Mouse (Mus musculus) stomach, embryonic 14.5 days (tissue): ENCODE measurements around the gene Oprd1. TPM values are rescaled to one million over a fixed set of nuclear protein-coding genes. Genes with fewer than 3 reads are reported as not detected.
A peak's percentile ranks its signal among the peaks of the same experiment; 100 is the strongest.

Experiments
- ATAC-seq: fragments of 200-750 bp; cut with Nextera tagmentation; 2 replicates; pipeline ENCODE4 v1.8.0; 2017; ENCODE audit warnings: low read depth, moderate TSS enrichment; ENCODE audit not compliant: insufficient number of reproducible peaks, insufficient read depth, low FRiP score
- H3K27ac ChIP-seq: fragments of 300-500 bp; sonication (generic); 2 replicates; pipeline ENCODE4 v1.5.1; 2014; ENCODE audit warnings: mild to moderate bottlenecking, low read length, moderate library complexity, mixed read lengths
- H3K27me3 ChIP-seq: fragments of 300-500 bp; sonication (generic); 2 replicates; pipeline ENCODE4 v1.6.1; 2014; ENCODE audit warnings: low read length, control low read depth, mixed read lengths; ENCODE audit not compliant: control insufficient read depth, insufficient read depth
- H3K36me3 ChIP-seq: fragments of 300-500 bp; sonication (generic); 2 replicates; pipeline ENCODE4 v1.6.1; 2014; ENCODE audit warnings: mild to moderate bottlenecking, control low read depth, low read length, moderate library complexity, mixed read lengths; ENCODE audit not compliant: control insufficient read depth, insufficient read depth
- H3K4me1 ChIP-seq: fragments of 300-500 bp; sonication (generic); 2 replicates; pipeline ENCODE4 v1.6.1; 2014; ENCODE audit warnings: low read length, control low read depth, mixed read lengths; ENCODE audit not compliant: control insufficient read depth, insufficient read depth
- H3K4me2 ChIP-seq: fragments of 300-500 bp; sonication (generic); replicated peaks from 2 replicates; pipeline ENCODE4 v1.6.1; 2014; ENCODE audit warnings: low read depth, low read length, control low read depth
- H3K4me3 ChIP-seq: fragments of 300-500 bp; sonication (generic); 2 replicates; pipeline ENCODE4 v1.5.1; 2014; ENCODE audit warnings: low read depth, low read length, control low read depth
- H3K9ac ChIP-seq: fragments of 300-500 bp; sonication (generic); replicated peaks from 2 replicates; pipeline ENCODE4 v1.6.1; 2014; ENCODE audit warnings: low read depth, mild to moderate bottlenecking, control low read depth, low read length, moderate library complexity, mixed read lengths
- H3K9me3 ChIP-seq: fragments of 300-500 bp; sonication (generic); 2 replicates; pipeline ENCODE4 v1.6.1; 2016; ENCODE audit warnings: low read depth, low read length, control low read depth; ENCODE audit not compliant: control insufficient read depth
- WGBS: fragments of 180-500 bp; shearing (Covaris S2); extraction: QIAGEN DNeasy Blood & Tissue Kit; methylation state at CpG from one replicate; pipeline ENCODE4 v1.1.7; 2014; 5-methylcytosine and 5-hydroxymethylcytosine counted together
- polyA plus RNA-seq: library from polyadenylated mRNA; unstranded; fragments of >200 nt; fragmentation: Nextera tagmentation; extraction: Ambion mirVana; gene quantifications from 2 replicates; pipeline ENCODE4 v1.2.1, GENCODE M21; 2014

Gene Oprd1
- 0.07 and 0.20 TPM in 2 replicates for polyA plus RNA-seq

DNA sequence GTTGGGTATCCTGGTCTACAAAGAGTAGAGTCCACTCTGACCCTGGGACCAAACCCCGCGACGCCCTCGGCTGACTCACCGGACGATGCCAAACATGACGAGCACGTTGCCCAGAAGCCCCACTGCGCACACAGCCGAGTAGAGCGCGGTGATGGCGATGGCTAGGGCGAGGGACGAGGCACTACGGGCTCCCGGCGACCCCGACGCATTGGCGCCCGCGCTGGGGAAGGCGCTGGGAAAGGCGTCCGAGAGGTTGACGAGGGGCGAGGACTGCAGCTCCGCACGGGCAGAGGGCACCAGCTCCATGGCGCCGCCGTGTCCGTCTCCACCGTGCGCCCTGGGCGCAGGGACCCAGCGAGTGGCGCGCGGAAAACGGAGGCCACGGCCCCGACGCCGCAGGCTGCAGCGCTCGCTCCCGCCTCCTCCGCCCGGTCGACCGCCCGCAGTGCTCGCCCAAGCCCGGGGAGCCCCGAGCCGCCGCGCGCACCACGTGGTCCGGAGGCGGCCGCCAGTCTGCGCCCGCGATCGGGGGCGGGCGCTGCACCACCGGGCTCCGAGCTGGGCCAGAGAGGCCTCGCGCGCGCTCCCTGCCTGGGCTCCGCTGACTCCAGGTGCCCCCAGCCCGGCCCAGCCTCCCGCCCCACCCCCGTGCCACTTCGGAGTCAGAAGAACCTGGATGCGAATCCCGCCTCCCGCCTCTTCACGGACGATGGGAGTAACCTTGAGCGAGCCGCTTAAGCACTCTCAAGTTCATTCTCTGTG lies at the start of gene Oprd1:
Gene Oprd1 (minus strand): TSS at position 407 of the 762 bp plus-strand sequence.
- Histone ChIP-seq H3K9ac (no peak within 1 kb of the TSS; the same call in 1 of the 2 replicates), H3K9me3 (no peaks in the 10 kb centered on the region), H3K27me3 (peaks cover 18% of the 10 kb centered on the region; the same call in 1 of the 2 replicates)

GRCm38 (mm10) chr4:132187826-132188401 lies 43.6 kb upstream of the Oprd1 start:
- no peak overlapping the region for H3K4me3 ChIP-seq
- ATAC-seq: no peak
- H3K27ac ChIP-seq: no peak overlapping the region
- H3K9me3 ChIP-seq: no peaks in the 10 kb centered on the region
- H3K4me2 ChIP-seq: no peak overlapping the region
- no peak overlapping the region for H3K9ac ChIP-seq
- H3K36me3 ChIP-seq: peaks cover 47% of the 10 kb centered on the region
- H3K27me3 ChIP-seq: no peaks in the 10 kb centered on the region
- no peaks in the 10 kb centered on the region for H3K4me1 ChIP-seq
- WGBS: 84% methylated on average over 2 of the region's 2 CpGs

More for the DNA sequence above, at the start of gene Oprd1:
- Histone ChIP-seq H3K4me1 (0 out of 2 replicates have a peak, but pooled peaks cover 3% of the 10 kb centered on the region), H3K4me3 (peak within 1 kb of the TSS; percentile 47), H3K36me3 (no peaks in the 10 kb centered on the region), H3K27ac (no peak within 1 kb of the TSS), H3K4me2 (peak within 1 kb of the TSS; percentile 84)
- 1% methylated on average over 62 of the region's 89 CpGs for WGBS
- ATAC-seq: no peak; the same call in 1 of the 2 replicates

DNA sequence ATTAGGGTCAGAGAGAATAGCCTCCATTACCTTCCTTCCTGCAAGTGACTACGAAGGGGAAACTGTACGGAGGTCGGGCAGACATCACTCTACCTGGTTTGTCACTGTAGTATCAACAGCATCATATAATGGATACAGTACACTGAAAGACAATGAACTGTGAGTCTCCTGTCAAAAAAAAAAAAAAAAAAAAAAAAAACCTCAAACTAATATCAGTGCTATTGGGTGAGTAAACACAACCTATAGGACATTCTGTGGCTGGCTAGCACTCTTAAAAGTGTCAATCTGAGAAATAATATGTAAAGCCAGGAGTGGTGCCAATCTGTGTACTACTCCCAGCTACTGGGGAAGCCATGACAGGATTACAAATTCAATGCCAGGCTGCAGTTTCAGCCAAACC lies 38.9 kb upstream of the Oprd1 start:
- no peaks in the 10 kb centered on the region for H3K27me3 ChIP-seq
- ATAC-seq: no peak
- WGBS: 90% methylated on average over 3 of the region's 3 CpGs

DNA sequence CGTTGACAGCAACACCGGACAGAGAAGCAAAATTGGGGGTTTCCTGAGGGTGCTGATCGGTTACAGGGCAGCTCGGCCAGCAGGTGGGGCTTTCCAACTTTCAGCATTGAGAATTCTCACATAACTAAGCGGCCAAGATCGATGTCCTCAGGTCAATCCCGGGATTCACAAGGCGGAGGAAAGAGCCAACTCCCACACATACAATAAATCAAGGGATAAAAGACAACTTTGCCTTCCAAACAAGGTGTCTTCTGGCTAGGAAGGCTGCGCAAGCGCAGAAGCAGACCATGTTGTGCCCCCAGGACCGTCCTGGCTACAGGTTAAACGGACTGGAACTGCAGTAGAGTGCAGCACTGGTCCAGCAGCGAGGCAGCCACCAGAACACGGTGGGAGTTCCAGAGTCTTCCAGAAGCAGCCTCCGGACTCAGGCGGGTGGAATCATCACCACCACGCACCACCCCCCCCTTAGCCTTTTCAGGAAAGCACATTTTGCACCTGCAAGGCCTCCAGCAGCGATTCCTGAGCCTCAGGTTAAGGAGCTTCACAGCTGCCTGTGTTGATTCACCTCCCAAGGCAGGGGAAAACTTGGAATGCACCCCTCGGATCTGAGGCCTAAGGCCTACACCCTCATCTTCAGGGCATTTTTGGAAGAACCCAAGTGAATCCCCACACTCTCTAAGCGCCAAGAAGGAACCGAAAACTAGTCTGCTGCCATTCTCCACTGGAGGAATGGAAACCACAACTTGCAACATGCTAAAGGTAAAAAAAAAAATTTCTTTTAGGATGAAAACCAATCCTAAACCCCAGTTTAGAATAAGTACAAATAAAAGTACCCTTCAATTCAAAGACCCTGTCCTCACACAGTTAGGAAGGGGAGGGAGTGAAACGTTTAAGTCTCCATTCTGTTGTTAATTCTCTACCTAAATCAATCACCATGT lies 37.7 kb upstream of the Oprd1 start:
- Histone ChIP-seq H3K4me2 (no peak overlapping the region), H3K27ac (no peak overlapping the region), H3K4me1 (no peaks in the 10 kb centered on the region), H3K36me3 (peaks cover 37% of the 10 kb centered on the region), H3K9ac (no peak overlapping the region), H3K4me3 (no peak overlapping the region), H3K27me3 (no peaks in the 10 kb centered on the region), H3K9me3 (no peaks in the 10 kb centered on the region)
- 51% methylated on average over 22 of the region's 22 CpGs for WGBS
- no peak for ATAC-seq

More for the DNA sequence above, 38.9 kb upstream of the Oprd1 start:
- no peak overlapping the region for H3K4me3 ChIP-seq
- no peak overlapping the region for H3K9ac ChIP-seq
- no peak overlapping the region for H3K4me2 ChIP-seq
- H3K9me3 ChIP-seq: no peaks in the 10 kb centered on the region
- H3K36me3 ChIP-seq: peaks cover 37% of the 10 kb centered on the region
- no peaks in the 10 kb centered on the region for H3K4me1 ChIP-seq
- H3K27ac ChIP-seq: no peak overlapping the region

DNA sequence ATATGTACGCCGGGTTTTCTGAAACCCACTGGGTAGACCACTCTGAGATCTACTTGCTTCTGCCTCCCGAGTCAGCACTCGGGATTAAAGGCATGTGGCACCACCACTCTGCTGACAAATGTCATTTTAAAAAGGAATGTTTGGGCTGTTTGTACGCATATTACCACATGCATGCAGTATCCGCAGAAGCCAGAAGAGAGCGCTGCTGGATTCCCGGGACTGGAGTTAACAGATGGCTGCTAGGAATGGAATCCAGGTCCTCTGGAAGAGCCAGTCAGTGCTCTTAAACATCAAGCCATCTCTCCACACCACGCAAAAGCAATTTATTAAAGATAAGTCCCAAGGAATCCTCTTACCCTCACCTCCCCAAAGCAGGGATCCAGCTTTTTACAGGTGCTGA lies 36.4 kb upstream of the Oprd1 start:
- WGBS: 67% methylated on average over 9 of the region's 9 CpGs
- Histone ChIP-seq H3K4me1 (no peaks in the 10 kb centered on the region), H3K36me3 (peaks cover 29% of the 10 kb centered on the region), H3K9me3 (no peaks in the 10 kb centered on the region), H3K27me3 (no peaks in the 10 kb centered on the region), H3K4me3 (no peak overlapping the region), H3K4me2 (no peak overlapping the region), H3K9ac (no peak overlapping the region), H3K27ac (no peak overlapping the region)
- ATAC-seq: no peak

DNA sequence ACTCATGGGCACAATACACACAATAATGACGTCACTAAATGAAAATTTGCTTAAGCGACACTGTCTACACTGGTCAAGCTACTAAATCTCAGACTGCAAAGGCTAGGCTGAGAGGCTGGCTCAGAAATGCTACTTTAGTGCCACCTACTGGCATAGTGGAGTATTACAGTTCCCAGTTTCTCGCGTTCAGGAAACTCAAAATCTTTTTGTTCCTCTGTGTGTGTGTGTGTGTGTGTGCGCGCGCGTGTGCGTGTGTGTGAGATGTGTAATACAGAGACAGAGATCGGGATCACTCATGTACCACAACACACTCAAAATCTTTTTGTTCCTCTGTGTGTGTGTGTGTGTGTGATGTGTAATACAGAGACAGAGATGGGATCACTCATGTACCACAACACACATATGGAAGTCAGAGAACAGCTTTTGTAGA lies 34.4 kb upstream of the Oprd1 start:
- WGBS: 11% methylated on average over 10 of the region's 10 CpGs
- Histone ChIP-seq H3K36me3 (peaks cover 10% of the 10 kb centered on the region), H3K4me1 (no peaks in the 10 kb centered on the region), H3K27me3 (no peaks in the 10 kb centered on the region), H3K9ac (no peak overlapping the region), H3K27ac (no peak overlapping the region), H3K4me2 (no peak overlapping the region), H3K4me3 (no peak overlapping the region), H3K9me3 (no peaks in the 10 kb centered on the region)
- ATAC-seq: peak; percentile 74; the same call in 1 of the 2 replicates

DNA sequence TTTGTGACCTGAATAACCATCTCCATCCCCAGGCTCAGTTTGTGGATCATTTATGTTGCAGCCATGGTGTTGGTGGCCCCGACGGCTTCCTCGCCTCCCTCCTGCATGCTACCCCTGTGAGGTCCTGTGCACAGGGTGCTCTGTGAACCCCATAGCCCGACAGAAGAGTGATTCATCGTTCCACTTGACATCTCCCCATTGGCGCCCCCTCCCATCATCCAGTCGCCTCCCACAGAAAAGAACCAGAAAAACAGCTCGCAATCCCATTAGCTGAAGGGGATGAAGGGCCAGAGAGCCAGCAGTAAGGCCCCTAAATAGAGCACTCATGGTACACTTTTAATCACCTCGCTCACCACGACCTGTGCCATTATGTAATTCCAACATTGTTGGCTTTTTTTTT lies 32.2 kb upstream of the Oprd1 start:
- no peak overlapping the region for H3K9ac ChIP-seq
- no peak overlapping the region for H3K27ac ChIP-seq
- no peak for ATAC-seq
- 47% methylated on average over 10 of the region's 10 CpGs for WGBS
- no peak overlapping the region for H3K4me2 ChIP-seq
- H3K36me3 ChIP-seq: peaks cover 2% of the 10 kb centered on the region; the same call in 1 of the 2 replicates
- H3K4me3 ChIP-seq: no peak overlapping the region
- no peaks in the 10 kb centered on the region for H3K27me3 ChIP-seq
- H3K4me1 ChIP-seq: no peaks in the 10 kb centered on the region
- no peaks in the 10 kb centered on the region for H3K9me3 ChIP-seq

- no peak for ATAC-seq
- H3K4me1 ChIP-seq: peaks cover 4% of the 10 kb centered on the region; the same call in 1 of the 2 replicates
- no peak overlapping the region for H3K27ac ChIP-seq
- 39% methylated on average over 7 of the region's 7 CpGs for WGBS
- no peak overlapping the region for H3K9ac ChIP-seq
- H3K9me3 ChIP-seq: no peaks in the 10 kb centered on the region
- H3K36me3 ChIP-seq: no peaks in the 10 kb centered on the region
- no peaks in the 10 kb centered on the region for H3K27me3 ChIP-seq
- no peak overlapping the region for H3K4me3 ChIP-seq
- H3K4me2 ChIP-seq: no peak overlapping the region
Observed at GRCm38 (mm10) chr4:132170891-132171290, 26.6 kb upstream of the Oprd1 start.
